Mouse (Mus musculus) midbrain, embryonic 15.5 days (tissue): ENCODE results near the gene Blnk. TPM values are rescaled to one million over a fixed set of nuclear protein-coding genes. Genes with fewer than 3 reads are reported as not detected.

Experiments
- ATAC-seq: fragments of 200-750 bp; cut with Nextera tagmentation; replicated peaks from 2 replicates; pipeline ENCODE4 v1.8.0; 2017; ENCODE audit warnings: moderate TSS enrichment
- H3K27ac ChIP-seq: fragments of 300-500 bp; sonication (generic); 2 replicates; pipeline ENCODE4 v1.5.1; 2015; ENCODE audit warnings: mild to moderate bottlenecking, inconsistent platforms
- H3K27me3 ChIP-seq: fragments of 300-500 bp; sonication (generic); replicated peaks from 2 replicates; pipeline ENCODE4 v1.6.1; 2015; ENCODE audit warnings: inconsistent platforms
- H3K36me3 ChIP-seq: fragments of 300-500 bp; sonication (generic); replicated peaks from 2 replicates; pipeline ENCODE4 v1.6.1; 2015; ENCODE audit warnings: inconsistent platforms
- H3K4me1 ChIP-seq: fragments of 300-500 bp; sonication (generic); 2 replicates; pipeline ENCODE4 v1.6.1; 2015; ENCODE audit warnings: inconsistent platforms
- H3K4me2 ChIP-seq: fragments of 300-500 bp; sonication (generic); 2 replicates; pipeline ENCODE4 v1.6.1; 2015; ENCODE audit warnings: inconsistent platforms, mild to moderate bottlenecking, moderate library complexity
- H3K4me3 ChIP-seq: fragments of 300-500 bp; sonication (generic); 2 replicates; pipeline ENCODE4 v1.5.1; 2015; ENCODE audit warnings: mild to moderate bottlenecking, inconsistent platforms
- H3K9ac ChIP-seq: fragments of 300-500 bp; sonication (generic); 2 replicates; pipeline ENCODE4 v1.6.1; 2015; ENCODE audit warnings: mild to moderate bottlenecking, inconsistent platforms
- H3K9me3 ChIP-seq: fragments of 300-500 bp; sonication (generic); 2 replicates; pipeline ENCODE4 v1.6.1; 2016; ENCODE audit warnings: inconsistent platforms
- WGBS: fragments of 180-500 bp; shearing (Covaris S2); methylation state at CpG from one replicate; pipeline ENCODE4 v1.1.7; 2015; ENCODE audit warnings: mixed read lengths; 5-methylcytosine and 5-hydroxymethylcytosine counted together
- polyA plus RNA-seq: library from polyadenylated mRNA; unstranded; fragments of >200 nt; fragmentation: Nextera tagmentation; extraction: Ambion mirVana; gene quantifications from 2 replicates; pipeline ENCODE4 v1.2.1, GENCODE M21; 2015

Blnk gene
- polyA plus RNA-seq, 1 experiment from 2014 or later: 0.56 TPM

GRCm38 (mm10) chr19:40995449-40996401 lies 1.4 kb upstream of the Blnk start:
- no peaks in the 10 kb centered on the region for H3K36me3 ChIP-seq
- no peaks in the 10 kb centered on the region for H3K4me1 ChIP-seq
- no peaks in the 10 kb centered on the region for H3K27me3 ChIP-seq
- no peak for ATAC-seq
- H3K4me3 ChIP-seq: no peak overlapping the region
- whole genome bisulfite sequencing: 65% methylated on average over 21 of the region's 21 CpGs
- no peaks in the 10 kb centered on the region for H3K9me3 ChIP-seq
- no peak overlapping the region for H3K4me2 ChIP-seq
- no peak overlapping the region for H3K27ac ChIP-seq
- no peak overlapping the region for H3K9ac ChIP-seq

- H3K4me3 ChIP-seq: no peak overlapping the region
- no peak overlapping the region for H3K27ac ChIP-seq
- WGBS: 74% methylated on average over 7 of the region's 7 CpGs
- no peak for ATAC-seq
- no peaks in the 10 kb centered on the region for H3K27me3 ChIP-seq
- H3K4me2 ChIP-seq: no peak overlapping the region
- no peak overlapping the region for H3K9ac ChIP-seq
- H3K36me3 ChIP-seq: no peaks in the 10 kb centered on the region
- H3K4me1 ChIP-seq: no peaks in the 10 kb centered on the region
- no peaks in the 10 kb centered on the region for H3K9me3 ChIP-seq
Measured at GRCm38 (mm10) chr19:40994911-40995310, 576 bp upstream of the Blnk start.

GRCm38 (mm10) chr19:40993356-40993755 lies 979 bp downstream of the Blnk start:
- no peak for ATAC-seq
- H3K4me3 ChIP-seq: no peak overlapping the region
- H3K27me3 ChIP-seq: no peaks in the 10 kb centered on the region
- H3K9ac ChIP-seq: no peak overlapping the region
- no peak overlapping the region for H3K4me2 ChIP-seq
- no peaks in the 10 kb centered on the region for H3K36me3 ChIP-seq
- WGBS: 96% methylated on average over 5 of the region's 5 CpGs
- H3K27ac ChIP-seq: no peak overlapping the region
- no peaks in the 10 kb centered on the region for H3K4me1 ChIP-seq
- no peaks in the 10 kb centered on the region for H3K9me3 ChIP-seq

- no peak overlapping the region for H3K9ac ChIP-seq
- 75% methylated on average over 8 of the region's 8 CpGs for WGBS
- H3K27ac ChIP-seq: no peak overlapping the region
- no peaks in the 10 kb centered on the region for H3K4me1 ChIP-seq
- no peak overlapping the region for H3K4me3 ChIP-seq
- ATAC-seq: no peak
- H3K9me3 ChIP-seq: no peaks in the 10 kb centered on the region
- H3K27me3 ChIP-seq: no peaks in the 10 kb centered on the region
- H3K36me3 ChIP-seq: no peaks in the 10 kb centered on the region
- H3K4me2 ChIP-seq: no peak overlapping the region
Measured at GRCm38 (mm10) chr19:40992517-40993044, 1.8 kb downstream of the Blnk start.

- no peaks in the 10 kb centered on the region for H3K27me3 ChIP-seq
- no peaks in the 10 kb centered on the region for H3K9me3 ChIP-seq
- H3K9ac ChIP-seq: no peak overlapping the region
- H3K4me3 ChIP-seq: no peak overlapping the region
- ATAC-seq: no peak
- no peak overlapping the region for H3K4me2 ChIP-seq
- 71% methylated on average over 11 of the region's 11 CpGs for WGBS
- no peak overlapping the region for H3K27ac ChIP-seq
- H3K36me3 ChIP-seq: no peaks in the 10 kb centered on the region
- no peaks in the 10 kb centered on the region for H3K4me1 ChIP-seq
Measured at GRCm38 (mm10) chr19:40992096-40992495, 2.2 kb downstream of the Blnk start.

- 81% methylated on average over 6 of the region's 7 CpGs for WGBS
- Histone ChIP-seq H3K4me2 (no peak overlapping the region), H3K4me1 (no peaks in the 10 kb centered on the region), H3K4me3 (no peak overlapping the region), H3K27ac (no peak overlapping the region), H3K27me3 (no peaks in the 10 kb centered on the region), H3K36me3 (no peaks in the 10 kb centered on the region), H3K9me3 (no peaks in the 10 kb centered on the region), H3K9ac (no peak overlapping the region)
- ATAC-seq: no peak
Measured at GRCm38 (mm10) chr19:40991626-40992025, 2.7 kb downstream of the Blnk start.

- H3K4me1 ChIP-seq: no peaks in the 10 kb centered on the region
- H3K9ac ChIP-seq: no peak overlapping the region
- no peaks in the 10 kb centered on the region for H3K9me3 ChIP-seq
- H3K27ac ChIP-seq: no peak overlapping the region
- no peak overlapping the region for H3K4me2 ChIP-seq
- H3K36me3 ChIP-seq: no peaks in the 10 kb centered on the region
- no peak for ATAC-seq
- H3K27me3 ChIP-seq: no peaks in the 10 kb centered on the region
- WGBS: 93% methylated on average over 17 of the region's 17 CpGs
- H3K4me3 ChIP-seq: no peak overlapping the region
Measured at GRCm38 (mm10) chr19:40990781-40991343, 3.5 kb downstream of the Blnk start.

GRCm38 (mm10) chr19:40989961-40990600 lies 4.3 kb downstream of the Blnk start:
- no peaks in the 10 kb centered on the region for H3K4me1 ChIP-seq
- no peak overlapping the region for H3K4me2 ChIP-seq
- no peak overlapping the region for H3K9ac ChIP-seq
- no peak overlapping the region for H3K4me3 ChIP-seq
- H3K36me3 ChIP-seq: no peaks in the 10 kb centered on the region
- ATAC-seq: no peak
- WGBS: 81% methylated on average over 9 of the region's 9 CpGs
- no peaks in the 10 kb centered on the region for H3K9me3 ChIP-seq
- H3K27ac ChIP-seq: no peak overlapping the region
- H3K27me3 ChIP-seq: no peaks in the 10 kb centered on the region

GRCm38 (mm10) chr19:40988856-40989255 lies 5.5 kb downstream of the Blnk start:
- Histone ChIP-seq H3K9ac (no peak overlapping the region), H3K4me1 (no peaks in the 10 kb centered on the region), H3K9me3 (no peaks in the 10 kb centered on the region), H3K27me3 (no peaks in the 10 kb centered on the region), H3K4me3 (no peak overlapping the region), H3K36me3 (no peaks in the 10 kb centered on the region), H3K4me2 (no peak overlapping the region), H3K27ac (no peak overlapping the region)
- WGBS: 81% methylated on average over 5 of the region's 5 CpGs
- no peak for ATAC-seq

- WGBS: 96% methylated on average over 1 of the region's 1 CpGs
- ATAC-seq: no peak
- no peaks in the 10 kb centered on the region for H3K9me3 ChIP-seq
Measured at GRCm38 (mm10) chr19:40984536-40984935, 9.8 kb downstream of the Blnk start.

GRCm38 (mm10) chr19:40980671-40981070 lies 13.7 kb downstream of the Blnk start:
- H3K4me3 ChIP-seq: no peak overlapping the region
- no peaks in the 10 kb centered on the region for H3K27me3 ChIP-seq
- 0 out of 2 replicates have a peak, but pooled peaks cover 3% of the 10 kb centered on the region for H3K4me1 ChIP-seq
- no peak for ATAC-seq
- H3K27ac ChIP-seq: no peak overlapping the region
- WGBS: 87% methylated on average over 5 of the region's 5 CpGs
- no peak overlapping the region for H3K9ac ChIP-seq
- H3K9me3 ChIP-seq: no peaks in the 10 kb centered on the region
- H3K36me3 ChIP-seq: no peaks in the 10 kb centered on the region
- no peak overlapping the region for H3K4me2 ChIP-seq

More at GRCm38 (mm10) chr19:40984536-40984935, 9.8 kb downstream of the Blnk start:
- no peaks in the 10 kb centered on the region for H3K27me3 ChIP-seq
- H3K4me2 ChIP-seq: no peak overlapping the region
- H3K36me3 ChIP-seq: no peaks in the 10 kb centered on the region
- H3K4me3 ChIP-seq: no peak overlapping the region
- H3K27ac ChIP-seq: no peak overlapping the region
- H3K4me1 ChIP-seq: no peaks in the 10 kb centered on the region
- H3K9ac ChIP-seq: no peak overlapping the region

GRCm38 (mm10) chr19:40978026-40978425 lies 16.3 kb downstream of the Blnk start:
- Histone ChIP-seq H3K4me1 (0 out of 2 replicates have a peak, but pooled peaks cover 3% of the 10 kb centered on the region), H3K9me3 (no peaks in the 10 kb centered on the region), H3K36me3 (no peaks in the 10 kb centered on the region), H3K4me2 (no peak overlapping the region), H3K4me3 (no peak overlapping the region), H3K27me3 (no peaks in the 10 kb centered on the region), H3K27ac (no peak overlapping the region), H3K9ac (no peak overlapping the region)
- 20% methylated on average over 5 of the region's 5 CpGs for WGBS
- no peak for ATAC-seq
